Mouse (Mus musculus) gastrocnemius, adult 8-10 months (tissue): ENCODE results near the gene Mme. TPM values are rescaled to one million over a fixed set of nuclear protein-coding genes. Genes with fewer than 3 reads are reported as not detected.

Source experiments
- DNase-seq, 2 experiments: peaks; one replicate each; pipeline ENCODE4 v3.0.0; 2022; ENCODE audit warnings: low spot score in 2 of 2
- total RNA-seq, 4 experiments: library from RNA; stranded (reverse); gene quantifications; 2 replicates each; pipeline ENCODE4 v1.2.4; 2022

Gene Mme
- total RNA-seq, 4 experiments from 2014 or later = 4.0 to 5.9 (median 4.2) TPM

DNA sequence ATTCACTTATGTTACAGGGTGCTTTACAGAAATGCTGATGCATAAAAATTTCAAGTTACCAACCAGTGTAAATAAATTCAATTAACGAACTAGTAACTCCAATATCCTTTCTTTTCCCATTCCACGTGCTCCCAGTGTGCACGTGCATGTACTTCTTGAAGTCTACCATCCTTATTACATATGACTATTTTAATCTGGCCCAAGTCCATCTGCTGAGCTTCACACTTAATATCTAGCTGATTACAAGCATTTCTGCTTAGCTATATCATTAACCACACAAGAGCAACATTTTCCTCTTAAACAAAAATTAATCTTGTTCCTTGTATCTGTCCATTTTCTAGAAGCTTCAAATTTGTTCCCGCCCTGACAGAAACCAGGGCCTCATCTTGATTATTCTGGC lies 108.9 kb downstream of the Mme start:
- no peak for DNase-seq

DNA sequence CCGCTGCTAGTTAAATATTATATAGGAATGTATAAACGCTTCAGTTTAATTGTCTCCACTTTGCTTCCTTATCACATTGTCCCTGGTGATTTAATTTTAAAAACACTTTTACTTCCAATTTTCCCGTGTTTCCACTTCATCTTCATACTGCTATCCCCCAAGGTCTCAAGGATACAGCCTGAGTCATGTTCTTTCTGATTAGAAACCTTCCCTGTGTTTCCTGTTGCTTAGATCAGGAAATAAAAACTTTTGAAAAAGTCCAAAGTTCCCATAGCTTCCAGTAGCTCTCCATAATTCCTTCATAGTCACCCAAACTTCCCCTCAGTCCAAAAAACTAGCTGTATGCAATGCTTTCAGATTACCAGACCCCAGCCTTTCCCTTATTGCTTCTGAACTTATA lies 109.4 kb downstream of the Mme start:
- DNase-seq = no peak

DNA sequence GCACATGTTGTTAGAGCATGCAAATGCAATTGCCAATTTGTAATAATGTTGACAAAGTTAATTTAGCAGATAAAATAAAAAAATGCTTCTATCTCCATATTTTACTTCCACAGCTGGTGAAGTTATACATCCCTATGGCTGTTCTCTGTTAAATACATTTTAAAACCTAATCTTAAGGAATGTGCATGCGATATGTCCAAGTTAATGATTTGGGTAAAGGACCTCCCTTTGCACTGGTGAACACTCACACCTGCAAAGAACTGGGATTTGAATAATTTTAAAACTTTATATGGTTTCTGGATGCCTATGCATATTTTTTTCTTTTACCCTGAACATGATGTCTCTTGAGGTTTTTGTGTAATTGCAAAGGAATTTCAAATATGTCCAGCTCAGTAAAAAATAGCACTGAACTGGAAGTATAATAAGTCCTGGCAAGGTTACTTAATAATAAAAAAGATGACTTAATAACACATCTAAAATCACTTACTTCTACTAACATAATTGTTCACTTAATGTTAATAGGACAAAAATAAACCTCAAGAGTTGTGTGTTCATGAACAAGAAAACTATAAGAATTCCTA lies 110.4 kb downstream of the Mme start:
- DNase-seq = no peak

DNA sequence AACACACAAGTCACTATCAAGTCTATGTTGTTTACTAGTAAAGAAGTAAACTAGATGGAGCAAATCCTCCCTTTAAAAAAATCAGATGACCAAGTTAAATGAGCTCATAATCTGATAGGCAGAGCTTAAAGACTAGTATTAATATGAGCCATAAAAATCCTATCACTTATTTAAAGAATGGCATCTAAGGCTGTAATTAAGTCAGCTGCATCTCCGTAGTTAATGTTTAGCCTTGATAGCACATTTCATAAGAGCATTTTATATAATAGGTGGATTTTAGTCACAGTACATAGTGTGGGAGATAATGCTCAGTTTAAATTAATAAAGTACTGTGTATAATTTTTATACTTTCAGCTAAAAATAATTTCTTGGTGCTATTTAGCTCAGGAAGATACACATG lies 118.2 kb downstream of the Mme start:
- no peak for DNase-seq

DNA sequence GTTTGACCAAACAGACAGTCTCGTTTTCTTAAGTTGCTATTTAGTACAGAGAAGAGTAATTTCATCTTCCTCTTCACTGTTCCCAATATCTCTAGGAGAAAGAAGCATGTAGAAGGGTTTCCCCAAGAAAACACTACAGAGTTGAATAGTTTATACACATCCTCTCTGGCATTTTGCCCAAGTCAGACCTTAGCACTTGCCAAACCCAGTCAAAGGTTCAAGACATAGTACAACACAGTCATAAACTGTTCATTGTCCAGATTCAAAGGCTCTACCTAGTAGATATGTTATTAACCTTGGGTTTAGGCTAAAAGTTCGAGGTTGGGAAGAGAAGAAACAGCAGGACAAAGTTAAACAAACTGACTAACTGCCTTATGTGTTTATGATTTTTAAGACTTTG lies 143.7 kb downstream of the Mme start:
- DNase-seq = no peak

DNA sequence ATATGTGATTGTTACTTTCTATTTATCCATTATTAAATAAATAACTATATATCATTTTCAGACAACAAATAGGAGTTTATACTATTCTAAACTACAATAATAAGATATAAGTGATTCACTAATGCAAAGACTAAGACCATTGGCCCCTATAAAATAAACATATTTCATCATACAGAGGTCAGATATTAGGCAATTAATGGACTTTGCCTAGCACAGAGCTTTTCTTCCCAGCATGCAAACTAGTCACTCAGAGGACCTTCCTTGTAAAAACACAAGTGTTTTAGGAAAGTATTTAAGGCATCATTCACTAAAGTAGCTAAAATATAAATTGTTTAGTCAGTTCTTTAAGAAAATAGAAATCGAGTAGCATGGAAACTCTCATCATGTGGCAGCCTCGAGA lies 149.4 kb downstream of the Mme start:
- DNase-seq = no peak

DNA sequence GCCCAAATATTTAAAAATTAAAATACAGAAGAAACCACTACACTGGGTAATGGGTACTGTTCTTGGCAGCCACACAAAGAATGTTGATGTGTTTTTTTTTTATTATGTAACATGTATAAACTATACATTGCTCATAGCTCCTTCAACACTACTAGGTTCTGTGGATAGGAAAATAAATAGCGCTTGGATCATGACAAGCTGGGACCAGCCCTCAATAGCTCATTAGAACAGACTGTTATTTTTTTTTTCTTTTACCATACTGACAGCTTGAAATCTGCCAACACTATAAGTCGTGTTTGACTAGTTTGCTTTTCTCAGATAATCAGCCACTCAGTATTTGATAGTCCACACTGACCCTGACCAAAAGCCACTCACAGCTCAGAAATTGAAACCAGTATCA lies 150.0 kb downstream of the Mme start:
- no peak for DNase-seq

DNA sequence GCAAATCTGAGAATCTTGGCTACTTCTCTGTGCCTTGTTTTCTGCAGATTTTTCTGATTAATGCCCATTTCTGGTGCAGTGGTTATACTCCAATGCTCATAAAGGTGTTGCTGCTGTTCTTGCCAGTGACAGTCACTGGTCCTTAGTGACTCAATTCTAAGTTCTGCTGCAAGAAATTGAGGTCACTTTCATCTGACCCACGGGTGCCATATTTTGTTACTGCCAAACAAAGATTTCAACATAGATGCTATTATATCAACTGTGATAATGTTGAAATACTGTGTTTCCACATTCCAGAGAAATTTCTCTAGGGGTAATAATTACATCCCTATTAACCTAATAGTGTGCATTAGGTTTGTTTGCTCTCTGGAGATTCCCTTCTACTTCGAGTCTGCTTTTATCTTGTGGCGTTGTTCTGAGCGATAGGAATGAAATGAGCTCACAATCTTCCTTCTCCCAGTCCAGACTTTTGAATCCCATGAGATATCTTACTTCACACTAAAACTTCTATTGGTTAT lies 153.1 kb downstream of the Mme start:
- DNase-seq = no peak

DNA sequence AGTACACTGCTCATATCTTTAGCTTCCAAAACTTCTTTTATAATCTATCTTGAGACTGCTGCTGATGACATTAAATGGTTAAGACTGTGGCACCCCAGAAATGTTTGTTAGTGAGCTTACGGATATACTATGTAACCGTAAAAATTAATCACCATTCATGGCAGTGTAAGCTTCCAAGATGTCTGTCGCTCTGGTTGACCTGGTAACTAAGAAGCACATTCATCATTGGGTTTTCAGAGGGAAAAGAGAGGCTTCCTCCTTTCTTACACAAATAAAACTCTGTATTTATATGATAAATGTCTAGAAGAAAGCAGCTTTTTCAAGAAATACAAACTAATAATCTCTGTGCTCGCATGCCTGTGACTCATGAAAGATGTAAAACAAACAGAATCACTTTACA lies 156.8 kb downstream of the Mme start:
- DNase-seq = no peak

DNA sequence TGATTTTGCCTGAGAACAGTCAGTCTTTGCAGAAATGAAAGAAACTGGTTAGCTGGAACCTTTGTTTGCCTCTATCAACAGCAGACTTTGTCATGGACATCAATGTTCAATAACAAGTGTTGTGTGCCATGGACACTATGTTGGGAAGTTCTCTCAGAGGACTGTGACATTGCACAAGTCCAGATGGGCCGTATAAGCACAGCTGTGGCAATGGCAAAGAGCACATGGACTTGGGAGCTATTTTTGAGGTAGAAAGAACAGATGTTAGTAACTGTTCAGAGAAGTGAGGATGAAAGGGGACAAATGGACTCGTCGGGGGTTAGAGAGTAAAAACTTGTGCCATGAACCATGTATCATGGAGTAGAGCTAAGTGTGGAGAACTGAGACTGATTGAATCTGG lies 165.1 kb downstream of the Mme start:
- peak in 1 of 2 experiments; percentile 13 for DNase-seq

DNA sequence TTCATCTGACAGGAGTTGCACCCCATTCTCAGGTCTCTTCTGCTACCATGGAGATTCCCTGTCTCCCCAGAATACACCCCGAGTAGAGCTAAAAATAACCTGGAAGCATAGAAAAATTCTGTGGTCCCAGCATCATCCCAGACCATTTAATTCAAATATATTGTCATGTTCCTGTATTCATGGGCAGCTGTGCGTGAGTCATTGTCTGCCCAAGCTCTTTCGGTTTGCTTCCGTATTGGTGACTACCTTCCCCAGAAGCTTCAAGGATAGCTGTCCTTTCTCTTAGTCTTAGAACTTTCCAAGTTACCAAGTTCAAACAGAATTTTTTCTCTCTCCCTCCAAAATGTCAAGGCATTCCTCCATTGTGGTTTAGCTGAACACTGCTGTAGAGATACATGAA lies 169.7 kb downstream of the Mme start:
- no peak for DNase-seq

DNA sequence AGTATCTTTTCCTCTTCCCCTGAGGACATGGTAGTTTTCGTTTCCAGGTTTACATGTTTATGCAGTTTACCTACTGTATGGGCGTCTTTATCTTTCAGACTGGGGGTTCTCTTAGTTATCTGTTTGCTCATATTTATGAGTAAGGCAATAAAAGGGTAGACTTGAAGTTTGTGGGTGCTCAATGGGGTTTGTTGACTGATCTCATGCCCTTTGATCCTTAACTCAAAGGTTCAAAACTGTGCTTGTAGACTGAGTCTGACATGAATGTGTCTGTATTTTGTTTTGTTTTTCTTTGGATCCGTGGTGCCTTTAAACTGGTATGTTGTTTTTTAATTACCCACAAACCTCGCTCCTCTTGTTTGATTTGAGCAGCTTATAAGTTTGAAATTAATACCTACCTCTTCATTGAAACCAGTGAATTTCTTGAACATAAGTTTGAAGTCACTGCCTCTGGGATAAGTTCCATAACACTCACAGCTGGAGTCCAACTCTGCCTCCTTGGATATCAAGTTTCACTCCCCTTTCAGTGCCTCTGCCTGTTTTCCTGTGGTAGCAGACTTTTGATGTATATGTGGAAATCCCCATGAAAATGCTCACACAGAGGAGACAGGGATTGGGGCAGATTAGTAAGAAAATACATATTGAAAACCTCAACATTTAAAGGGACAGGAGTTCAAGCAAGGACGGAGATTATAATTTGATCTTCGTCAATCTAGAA lies 171.0 kb downstream of the Mme start:
- DNase-seq = no peak

DNA sequence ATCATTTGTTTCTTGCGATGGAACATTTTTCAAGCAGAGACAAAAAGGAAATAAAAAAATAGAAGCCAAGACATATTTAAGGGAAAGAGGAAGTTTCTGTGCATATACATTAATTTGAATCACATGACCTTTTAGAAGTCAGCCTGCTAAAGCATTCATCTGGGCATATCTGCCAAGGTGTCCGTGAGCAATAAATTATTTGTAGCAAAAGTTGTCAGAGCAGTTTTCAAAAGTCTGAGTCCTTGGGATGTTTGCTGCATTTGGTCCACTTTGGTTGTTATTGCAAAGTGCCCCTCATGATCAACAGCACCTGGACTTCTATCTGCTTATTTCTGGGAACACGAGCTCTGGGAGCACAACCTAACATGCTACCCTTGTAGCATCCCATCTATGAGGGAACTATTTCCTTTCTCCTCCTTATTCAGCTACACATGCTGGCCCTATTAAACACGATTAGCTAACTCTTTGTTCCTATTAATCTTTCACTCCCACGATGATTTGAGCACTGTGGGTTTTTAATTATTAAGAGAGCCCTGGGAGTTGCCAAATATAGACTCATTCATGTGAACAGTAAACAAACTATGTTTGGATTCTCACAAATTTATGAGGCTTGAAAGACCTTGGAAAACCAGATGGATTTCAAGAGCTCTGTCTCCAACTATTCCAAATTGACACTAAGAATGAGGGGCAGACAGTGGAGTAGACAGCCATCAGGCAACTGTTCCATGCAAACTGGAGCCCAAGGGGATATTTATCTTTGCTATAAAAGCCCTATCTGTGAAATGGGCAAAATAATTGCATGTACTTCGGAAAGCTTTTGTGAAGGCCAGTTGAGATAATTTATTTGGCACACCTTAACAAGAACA lies 171.9 kb downstream of the Mme start:
- DNase-seq = no peak

DNA sequence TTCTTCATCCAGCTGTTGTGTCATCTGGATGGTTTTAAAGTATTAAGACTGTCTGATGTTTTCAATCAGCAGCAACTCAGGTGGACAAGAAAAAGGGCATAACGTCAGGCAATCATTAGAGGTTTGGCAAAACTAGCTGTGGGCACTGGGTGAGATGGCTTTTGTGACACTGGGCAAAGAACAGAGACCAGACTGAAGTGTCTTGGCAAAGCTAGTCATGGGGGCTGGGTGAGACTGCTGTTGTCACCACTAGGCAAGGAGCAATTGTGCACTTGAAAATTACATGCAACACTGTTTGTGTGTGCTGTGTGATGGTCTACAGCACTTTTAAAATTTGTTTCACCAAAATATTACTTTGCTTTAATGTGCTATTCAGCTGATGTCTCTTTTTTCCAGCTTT lies 175.9 kb downstream of the Mme start:
- DNase-seq = no peak

DNA sequence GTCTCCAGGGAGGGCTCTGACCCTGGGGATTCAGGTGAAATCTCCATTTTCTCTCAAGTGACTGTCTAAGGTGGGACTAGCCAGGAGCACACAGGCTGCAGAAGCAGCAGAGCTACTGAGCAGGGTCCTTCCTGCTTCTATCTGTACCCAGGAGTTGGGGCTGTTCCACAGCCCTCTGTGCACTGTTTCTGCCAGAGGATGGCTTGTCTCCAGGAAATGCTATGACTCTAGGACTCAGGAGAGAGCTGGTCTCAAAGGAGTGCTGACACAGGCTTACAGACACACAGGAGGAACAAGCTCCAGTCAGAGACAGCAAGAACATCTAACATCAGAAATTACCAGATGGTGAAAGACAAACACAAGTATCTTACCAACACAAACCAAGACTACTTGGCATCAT lies 176.4 kb downstream of the Mme start:
- no peak for DNase-seq

DNA sequence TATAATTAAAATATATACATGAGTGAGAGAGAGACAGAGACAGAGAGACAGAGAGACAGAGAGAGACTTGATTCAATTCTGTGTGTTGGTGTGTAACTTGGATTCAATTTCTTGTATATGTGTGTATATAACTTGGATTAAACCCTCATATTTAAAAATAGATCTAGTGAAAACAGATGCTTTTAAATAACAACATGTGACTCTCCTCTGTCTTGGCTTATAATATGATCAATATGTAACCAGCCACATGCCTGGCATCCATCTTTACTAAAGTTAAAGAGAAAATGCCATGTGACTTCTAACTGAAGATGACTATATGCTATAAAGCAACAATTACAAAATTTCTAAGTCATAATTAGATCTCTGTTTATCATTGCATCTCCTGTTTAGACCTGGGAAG lies 182.2 kb downstream of the Mme start:
- no peak for DNase-seq

Other genes starting within 250 kb of the Mme start
- gene Gm34302, start 242.3 kb downstream of the Mme start, total RNA-seq = 100 to 1,000 TPM in 1 of 4 experiments, 10 to 100 TPM in 3; 51.7 to 103 (median 76.4) TPM